In the genomic region with DNA sequence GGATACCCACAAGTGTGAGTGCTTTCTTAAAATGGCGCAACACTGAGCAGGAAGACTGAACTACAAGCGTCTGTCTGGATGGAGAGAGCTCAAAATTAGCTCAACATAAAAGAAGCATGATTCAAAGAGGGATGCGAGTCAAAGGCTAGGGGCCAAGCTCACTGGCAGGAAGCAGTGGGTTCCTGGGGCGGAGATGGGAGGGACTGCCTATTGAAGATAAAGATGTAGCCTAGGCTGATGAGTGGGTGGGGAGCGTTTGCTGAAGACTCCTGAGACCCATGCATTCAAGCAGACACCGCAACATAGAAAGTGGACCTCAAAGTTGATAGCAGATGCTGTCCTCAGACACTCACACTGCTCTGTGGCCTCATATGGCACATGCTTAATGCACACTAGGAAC, we compare ENCODE assay signal across 22 mouse cellular contexts.
DNase-seq lines count a peak whose midpoint lies in the region; ATAC-seq and TF ChIP-seq lines count a peak whose summit lies in the region.
"Had no signal": no experiment of that assay in that cellular context is flagged by ENCODE, and none has a peak within 500 bp of the region (broad histone marks: within the 10 kb centered on the region; RNA-seq: fewer than 3 reads in every experiment).

No protein-coding gene starts in this region.

- H3K9ac ChIP-seq in liver, embryonic 14.5 days (replicated peaks): no peak overlapping the region
- H3K9ac ChIP-seq: hindbrain, embryonic 14.5 days; liver, embryonic 15.5 days; midbrain, embryonic 12.5 days had no signal

- peak; percentile 30 for DNase-seq in lung, postnatal 36 days
- no peak for DNase-seq in lung, postnatal 25 days (ENCODE audit: low spot score)
- DNase-seq in liver, embryonic 14.5 days (ENCODE audit: low read depth in 3 of 3, low spot score in 3 of 3): no peak
- DNase-seq in spleen, adult 18-20 months: no peak
- no peak for DNase-seq in frontal cortex, postnatal 25 days (ENCODE audit: low spot score in 2 of 2)
- no peak for DNase-seq in hindbrain, embryonic 10.5 days (ENCODE audit: low spot score)
- DNase-seq: adrenal gland, postnatal 36 days; cerebellum, adult 11-12 months; cerebellum, postnatal 10 days; gastrocnemius, postnatal 14 days; kidney, adult 8-10 months; kidney, postnatal 14 days; lung, postnatal 14 days; thymus, postnatal 14 days had no signal

- H3K27me3 ChIP-seq in liver, embryonic 14.5 days (ENCODE audit: control insufficient read depth, insufficient read depth, low read length): no peaks in the 10 kb centered on the region
- no peaks in the 10 kb centered on the region for H3K27me3 ChIP-seq in hindbrain, embryonic 10.5 days (ENCODE audit: insufficient read depth, poor library complexity, severe bottlenecking)
- H3K27me3 ChIP-seq: liver, embryonic 15.5 days; midbrain, embryonic 12.5 days had no signal

- no peaks in the 10 kb centered on the region for H3K9me3 ChIP-seq in liver, embryonic 14.5 days (ENCODE audit: control insufficient read depth, low read length)
- H3K9me3 ChIP-seq in hindbrain, embryonic 10.5 days: no peaks in the 10 kb centered on the region
- H3K9me3 ChIP-seq: forebrain, embryonic 10.5 days; liver, embryonic 15.5 days; midbrain, embryonic 12.5 days had no signal

- ATAC-seq in common myeloid progenitor, adult 5-6 weeks (replicated peaks; ENCODE audit: low read depth, poor library complexity, severe bottlenecking): peak; percentile 99
- peak; percentile 50; the same call in 1 of the 2 replicates for ATAC-seq in liver, embryonic 14.5 days (ENCODE audit: insufficient read depth)
- ATAC-seq: forebrain, embryonic 16.5 days; inflammation-experienced regulatory T-cells, adult 6 months had no signal

- peaks cover 0 to 8% of the 10 kb centered on the region in 2 experiments; a peak in 2 of 4 replicates for H3K4me1 ChIP-seq in liver, embryonic 14.5 days (replicated peaks; ENCODE audit: control insufficient read depth in 2 of 2, insufficient read depth in 2 of 2, low read length in 1 of 2)
- peaks cover 7% of the 10 kb centered on the region; the same call in 1 of the 2 replicates for H3K4me1 ChIP-seq in hindbrain, embryonic 10.5 days (replicated peaks)
- H3K4me1 ChIP-seq: liver, embryonic 15.5 days had no signal

- TF ChIP-seq EP300 in liver, embryonic 14.5 days (IDR thresholded peaks at IDR 0.05; ENCODE audit: low read depth): no peak

- no peak overlapping the region for H3K4me2 ChIP-seq in liver, embryonic 14.5 days (ENCODE audit: low read depth)
- H3K4me2 ChIP-seq: hindbrain, embryonic 14.5 days; liver, embryonic 15.5 days; midbrain, embryonic 12.5 days had no signal

- H3K27ac ChIP-seq in liver, embryonic 14.5 days: no peak overlapping the region
- no peak overlapping the region for H3K27ac ChIP-seq in hindbrain, embryonic 10.5 days
- H3K27ac ChIP-seq: forebrain, embryonic 10.5 days; heart, adult 2 months; hindbrain, embryonic 14.5 days; liver, embryonic 15.5 days; midbrain, embryonic 12.5 days had no signal

- H3K36me3 ChIP-seq in liver, embryonic 14.5 days (replicated peaks; ENCODE audit: control insufficient read depth, insufficient read depth, low read depth): no peaks in the 10 kb centered on the region
- peaks cover 62% of the 10 kb centered on the region for H3K36me3 ChIP-seq in hindbrain, embryonic 10.5 days
- H3K36me3 ChIP-seq: liver, embryonic 15.5 days had no signal

- 18% methylated on average over 6 of the region's 6 CpGs for WGBS in liver, embryonic 14.5 days (ENCODE audit: insufficient replicate concordance)
- 84% methylated on average over 6 of the region's 6 CpGs for WGBS in hindbrain, embryonic 10.5 days

- H3K4me3 ChIP-seq in liver, embryonic 14.5 days (ENCODE audit: insufficient read depth in 1 of 2, low read depth in 2 of 2, low read length in 2 of 2): no peak overlapping the region
- no peak overlapping the region for H3K4me3 ChIP-seq in hindbrain, embryonic 10.5 days
- H3K4me3 ChIP-seq: forebrain, embryonic 10.5 days; heart, adult 2 months; liver, embryonic 15.5 days; midbrain, embryonic 12.5 days had no signal

- no peak for TF ChIP-seq CTCF in liver, embryonic 14.5 days (IDR thresholded peaks at IDR 0.05; ENCODE audit: low read depth)
